Mouse (Mus musculus) testis, postnatal 14 days (tissue): ENCODE data around the gene Cd274.

ENCODE experiments used
- DNase-seq: peaks from one replicate; pipeline ENCODE4 v3.0.0; 2021; ENCODE audit warnings: low spot score

Cd274 gene

DNA sequence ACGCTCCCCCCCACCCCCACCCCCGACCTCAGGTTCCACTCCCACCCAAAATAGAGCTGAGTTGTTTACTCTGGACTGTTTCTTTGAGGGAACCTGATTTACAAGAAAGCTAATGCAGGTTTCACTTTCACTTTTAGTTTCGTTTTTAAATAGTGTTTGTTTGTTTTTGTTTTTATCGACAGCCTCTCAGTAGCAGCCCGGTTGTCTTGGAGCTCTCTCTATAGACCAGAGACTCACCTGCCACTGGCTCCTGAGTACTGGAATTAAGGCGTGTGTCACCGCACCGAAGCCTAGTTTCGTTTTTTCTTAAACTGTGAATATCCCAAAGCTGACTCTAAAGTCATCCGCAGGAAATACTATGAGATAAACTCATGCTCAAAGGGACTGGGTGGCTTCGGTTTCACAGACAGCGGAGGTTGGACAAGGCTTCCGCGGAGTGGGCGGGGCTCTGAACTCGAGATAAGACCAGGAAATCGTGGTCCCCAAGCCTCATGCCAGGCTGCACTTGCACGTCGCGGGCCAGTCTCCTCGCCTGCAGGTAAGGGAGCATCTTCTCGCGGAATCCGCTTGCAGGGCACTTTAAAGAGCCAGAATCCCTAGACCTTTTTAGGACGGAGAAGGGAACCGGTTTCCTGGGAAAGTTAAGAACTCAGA is at the start of gene Cd274, which contains the start of gene Plgrkt:
TSS of gene Cd274 (plus strand) at position 487 of the 654 bp plus-strand sequence.
TSS of gene Plgrkt (minus strand) at position 422 of the 654 bp plus-strand sequence.
- peak; percentile 60 for DNase-seq

DNA sequence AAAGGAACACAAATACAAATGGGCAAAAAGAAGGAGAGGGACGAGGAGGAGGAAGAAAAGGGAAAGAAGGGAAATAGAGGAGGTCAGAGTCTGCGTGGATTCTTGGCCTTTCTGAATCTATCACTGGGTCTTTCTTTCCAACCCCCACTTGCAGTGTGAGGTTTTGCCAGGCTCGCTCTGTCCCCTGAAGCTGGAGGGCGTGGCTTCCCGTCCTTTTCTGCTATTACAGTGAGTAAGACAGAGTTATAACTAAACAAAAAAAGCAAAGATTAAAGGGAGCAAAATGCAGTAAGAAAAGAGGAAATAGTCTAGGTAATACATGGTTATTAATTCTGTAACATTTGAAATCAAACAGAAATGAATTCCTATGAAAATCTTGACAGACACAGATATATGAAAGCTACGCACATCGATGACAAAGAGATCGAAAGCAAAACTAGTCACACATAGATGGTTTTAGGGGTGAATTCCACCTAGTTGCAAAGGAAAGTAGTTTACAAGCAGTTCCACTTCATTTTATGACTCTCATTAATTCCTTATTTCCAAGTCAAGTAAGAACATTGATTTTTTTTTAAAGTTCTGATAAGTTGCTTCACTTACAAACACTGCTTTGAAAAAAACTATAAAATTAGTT is 43.7 kb upstream of the Cd274 start:
- no peak for DNase-seq

DNA sequence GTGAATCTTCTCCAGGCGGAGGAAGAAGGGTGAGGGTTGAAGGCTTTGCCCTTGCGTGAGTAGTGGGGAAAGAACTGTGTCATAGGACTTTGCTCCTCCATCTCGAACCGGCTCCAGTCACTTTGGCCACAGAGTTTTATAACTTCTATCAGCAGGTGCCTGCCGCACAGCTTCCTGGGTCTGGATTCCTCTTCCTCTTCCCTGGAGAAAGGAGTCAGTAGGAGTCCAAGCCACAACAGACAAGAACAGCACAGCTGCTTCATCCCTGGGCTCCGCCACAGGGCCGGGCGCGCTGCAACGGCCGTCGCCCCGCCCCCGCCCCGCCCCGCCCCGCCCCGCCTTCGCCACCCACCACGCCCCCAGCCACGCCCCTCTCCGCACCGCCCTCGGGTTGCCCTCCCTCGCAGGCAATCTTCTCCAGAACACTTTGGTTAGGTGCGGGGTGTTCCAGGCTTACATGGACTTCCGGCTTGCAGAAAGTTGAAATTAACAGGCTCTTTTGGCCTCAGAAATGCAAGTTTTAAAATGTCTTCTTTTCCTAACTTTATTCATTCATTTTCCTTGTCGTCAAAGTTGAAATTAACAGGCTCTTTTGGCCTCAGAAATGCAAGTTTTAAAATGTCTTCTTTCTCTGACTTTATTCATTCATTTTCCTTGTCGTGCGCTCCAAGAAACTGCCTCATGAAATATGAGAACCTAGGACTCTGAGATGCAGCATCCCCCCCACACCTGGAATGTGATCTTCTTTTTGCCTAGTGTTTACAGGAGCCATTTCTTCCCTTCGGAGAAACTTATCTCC is 42.0 kb upstream of the Cd274 start, which contains the start of gene Insl6:
TSS of gene Insl6 (minus strand) at position 304 of the 799 bp plus-strand sequence.
- peak; percentile 76 for DNase-seq

DNA sequence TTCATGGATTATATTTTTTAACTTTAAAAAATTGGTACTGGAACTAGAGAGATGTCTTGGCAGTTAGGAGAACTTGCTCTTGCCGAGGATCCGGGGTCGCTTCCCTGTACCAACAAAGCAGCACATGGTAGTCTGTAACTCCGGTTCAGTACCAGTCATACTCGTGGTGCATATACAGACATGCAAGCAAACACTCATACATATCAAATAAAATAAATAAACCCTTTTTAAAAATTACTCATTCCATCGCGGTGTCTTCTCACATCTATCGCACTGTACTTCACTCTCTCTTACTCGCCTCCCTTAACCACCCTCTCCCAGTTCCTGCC is 41.4 kb upstream of the Cd274 start:
- no peak for DNase-seq

DNA sequence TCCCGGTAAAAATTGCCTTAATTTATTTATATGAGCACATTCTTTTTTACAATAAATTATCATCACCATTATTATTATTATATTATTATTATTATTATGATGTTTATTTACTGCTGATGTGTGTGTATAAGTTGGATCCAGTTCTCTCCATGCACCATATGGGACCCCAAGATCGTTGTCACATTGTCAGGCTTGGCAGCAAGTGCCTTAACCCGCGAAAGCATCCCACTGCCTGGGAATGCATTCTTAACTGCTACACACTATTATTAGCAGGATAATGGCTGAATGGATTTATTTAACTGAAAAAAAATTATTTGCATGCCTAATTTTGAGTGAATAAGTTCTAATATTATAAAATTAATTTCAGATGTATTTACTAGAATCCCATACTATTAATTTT is 40.9 kb upstream of the Cd274 start:
- DNase-seq = no peak

DNA sequence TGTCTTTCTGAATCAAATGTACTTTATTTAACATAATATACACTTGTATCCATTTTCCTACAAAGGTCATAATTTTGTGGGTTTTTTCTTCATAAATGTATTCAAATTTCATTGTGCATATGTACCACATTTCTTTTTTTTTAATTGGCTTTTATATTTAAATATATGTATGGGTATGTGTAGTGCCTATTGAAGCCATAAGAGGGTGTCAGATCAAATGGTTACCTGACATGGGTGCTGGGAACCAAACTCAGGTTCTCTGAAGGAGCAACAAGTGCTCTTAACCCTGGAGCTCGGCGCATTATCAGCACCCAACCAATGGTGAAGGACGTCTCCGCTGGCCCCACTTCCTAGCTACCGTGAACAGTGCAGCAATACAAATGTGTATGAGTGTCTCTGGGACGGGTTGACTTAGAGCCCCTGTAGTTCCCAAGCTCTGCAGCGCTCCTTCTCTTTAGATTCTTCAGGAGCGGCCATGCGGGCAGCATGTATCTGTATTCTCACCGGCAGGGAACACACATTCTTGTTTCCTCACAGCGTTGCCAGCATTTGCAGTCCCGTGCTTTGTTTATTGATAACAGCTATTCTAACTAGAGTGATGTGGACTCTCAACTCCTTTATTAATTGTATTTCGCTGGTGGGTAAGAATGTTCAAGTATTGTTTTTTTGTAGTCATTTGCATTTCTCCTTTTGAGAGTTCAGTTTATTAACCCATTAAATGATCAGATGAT is 40.3 kb upstream of the Cd274 start:
- DNase-seq = no peak

DNA sequence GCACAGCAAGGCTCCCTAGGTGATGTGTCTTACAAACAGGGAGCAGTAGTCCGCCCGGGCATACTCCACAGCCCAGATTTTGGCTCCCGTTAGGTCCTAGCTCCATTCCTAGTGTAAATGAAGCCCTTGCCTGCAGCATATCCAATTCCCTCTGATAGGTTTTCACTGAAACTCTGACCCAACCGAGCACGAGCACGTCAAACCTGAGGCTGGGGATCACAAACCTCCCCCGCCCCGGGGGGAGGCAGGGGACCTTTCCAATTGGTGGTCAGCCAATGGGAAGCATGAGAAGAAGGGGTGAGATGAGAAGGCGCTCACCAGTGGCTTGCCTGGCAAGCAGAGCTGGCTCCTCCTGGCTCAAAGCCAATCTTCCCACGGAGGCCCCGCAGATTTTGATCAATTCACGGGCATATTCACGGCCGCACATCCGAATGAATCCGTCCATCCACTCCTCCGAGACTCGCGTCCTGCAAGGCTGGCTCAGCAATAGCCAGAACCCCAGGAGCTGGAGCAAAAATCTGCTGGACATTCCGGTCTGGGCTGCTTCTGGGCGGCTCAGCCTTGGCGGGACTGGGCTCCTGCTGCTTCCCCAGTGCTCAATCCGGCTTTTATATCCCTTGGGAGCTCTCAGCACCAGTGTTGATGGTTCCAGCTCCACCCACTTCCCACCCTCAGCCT is 33.0 kb upstream of the Cd274 start, which contains the start of gene Rln1:
TSS of gene Rln1 (minus strand) at position 603 of the 678 bp plus-strand sequence.
- no peak for DNase-seq

DNA sequence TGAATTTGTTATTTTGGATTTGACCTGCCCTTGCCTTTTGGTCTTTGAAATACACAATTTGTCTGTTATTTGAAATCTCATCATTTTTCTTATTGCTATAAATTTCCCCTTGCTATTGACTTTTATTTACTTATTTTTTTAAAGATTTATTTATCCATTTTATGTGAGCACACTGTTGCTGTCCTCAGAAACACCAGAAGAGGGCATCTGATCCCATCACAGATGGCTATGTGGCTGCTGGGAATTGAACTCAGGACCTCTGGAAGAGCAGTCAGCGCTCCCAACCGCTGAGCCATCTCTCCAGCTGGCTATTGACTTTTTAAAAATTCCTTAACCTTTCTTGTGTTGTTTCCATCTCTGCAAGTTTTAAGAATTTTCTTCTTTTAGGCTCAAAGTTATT is 30.6 kb upstream of the Cd274 start:
- DNase-seq = no peak

DNA sequence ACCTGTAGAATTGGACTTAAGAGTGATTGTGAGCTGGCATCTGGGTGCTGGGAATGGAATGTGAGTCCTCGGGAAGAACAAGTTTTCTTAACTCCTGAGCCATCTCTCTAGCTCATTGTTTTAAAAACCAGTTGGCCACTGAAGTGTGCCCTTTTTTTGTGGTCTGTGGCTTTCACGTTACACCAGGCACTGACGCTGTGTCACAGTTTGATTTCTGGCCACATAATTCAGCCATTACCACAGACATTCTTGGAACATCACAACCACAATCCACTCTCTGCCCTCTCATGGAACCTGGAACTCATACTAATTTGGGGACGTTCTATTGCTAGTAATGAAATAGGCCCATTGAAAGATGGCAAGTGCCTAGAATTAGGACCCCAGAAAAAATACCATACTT is 26.2 kb upstream of the Cd274 start:
- DNase-seq = no peak

DNA sequence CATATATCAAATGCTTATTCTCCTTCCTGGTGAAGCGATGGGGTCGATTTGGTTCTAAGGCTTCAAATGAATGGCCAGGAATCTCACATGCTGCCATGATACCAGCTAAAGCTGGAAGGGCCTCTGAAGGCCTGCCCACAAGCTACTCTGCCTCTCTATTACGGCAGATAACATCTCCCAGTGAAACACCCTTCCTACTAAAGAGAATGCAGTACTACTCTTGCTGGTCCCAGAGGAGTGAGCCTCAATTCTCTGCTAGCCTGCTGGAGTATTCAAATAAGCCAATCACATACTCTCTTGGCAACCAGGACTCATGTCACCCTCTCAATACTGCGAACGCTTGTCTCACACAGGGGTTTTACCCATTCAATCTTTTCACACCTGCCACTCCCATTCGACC is 25.0 kb upstream of the Cd274 start:
- DNase-seq = no peak

DNA sequence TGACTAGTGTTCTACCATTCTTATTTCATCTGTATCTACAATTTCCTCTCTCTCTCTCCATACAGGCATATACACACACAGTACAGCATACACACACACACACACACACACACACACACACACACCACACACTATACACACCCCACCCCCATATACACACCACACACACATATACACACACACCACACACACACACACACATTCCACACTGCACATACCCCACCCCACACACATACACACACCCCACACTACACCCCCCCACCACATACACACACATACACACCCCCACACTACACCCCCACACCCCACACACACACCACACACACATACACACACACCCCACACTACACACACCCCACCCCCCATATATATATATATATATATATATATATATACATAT is 22.4 kb upstream of the Cd274 start:
- DNase-seq = no peak

DNA sequence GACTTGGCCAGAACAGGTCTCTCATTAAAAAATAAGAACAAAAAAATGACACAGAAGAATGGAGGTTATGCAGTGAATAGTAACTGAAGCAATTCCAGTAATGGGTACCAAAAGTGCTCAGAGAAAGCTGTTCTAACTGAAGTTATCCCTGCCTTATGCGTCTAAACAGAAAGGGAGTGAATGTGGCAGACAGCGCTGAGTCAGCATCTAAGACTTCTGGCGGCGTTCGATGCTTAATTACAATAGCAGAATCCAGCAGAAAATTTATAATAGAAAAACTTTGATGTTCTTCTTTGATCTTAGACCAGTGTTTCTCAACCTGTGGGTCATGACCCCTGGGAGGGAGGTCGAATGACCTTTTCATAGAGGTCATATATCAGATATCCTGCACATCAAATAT is 21.6 kb upstream of the Cd274 start:
- DNase-seq = no peak

DNA sequence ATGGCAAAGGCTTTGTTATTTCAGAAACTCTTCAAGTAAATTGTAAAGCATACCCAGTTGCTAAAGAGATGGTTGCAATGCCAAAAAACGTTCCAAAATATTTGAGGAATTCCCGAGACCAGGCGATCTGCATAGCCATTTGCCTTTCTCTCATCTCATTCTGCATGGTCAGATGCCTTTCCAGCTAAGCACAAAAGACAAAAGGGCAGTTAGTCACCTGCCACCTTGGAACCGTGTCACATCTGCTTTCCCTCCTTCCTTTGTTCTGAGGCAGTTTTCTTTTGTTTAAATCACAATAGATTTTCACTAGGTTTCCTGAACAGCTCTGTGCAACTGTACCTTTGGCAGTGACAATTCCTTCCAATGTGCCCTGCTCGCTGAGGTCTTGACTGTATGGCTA is 16.3 kb upstream of the Cd274 start:
- no peak for DNase-seq

DNA sequence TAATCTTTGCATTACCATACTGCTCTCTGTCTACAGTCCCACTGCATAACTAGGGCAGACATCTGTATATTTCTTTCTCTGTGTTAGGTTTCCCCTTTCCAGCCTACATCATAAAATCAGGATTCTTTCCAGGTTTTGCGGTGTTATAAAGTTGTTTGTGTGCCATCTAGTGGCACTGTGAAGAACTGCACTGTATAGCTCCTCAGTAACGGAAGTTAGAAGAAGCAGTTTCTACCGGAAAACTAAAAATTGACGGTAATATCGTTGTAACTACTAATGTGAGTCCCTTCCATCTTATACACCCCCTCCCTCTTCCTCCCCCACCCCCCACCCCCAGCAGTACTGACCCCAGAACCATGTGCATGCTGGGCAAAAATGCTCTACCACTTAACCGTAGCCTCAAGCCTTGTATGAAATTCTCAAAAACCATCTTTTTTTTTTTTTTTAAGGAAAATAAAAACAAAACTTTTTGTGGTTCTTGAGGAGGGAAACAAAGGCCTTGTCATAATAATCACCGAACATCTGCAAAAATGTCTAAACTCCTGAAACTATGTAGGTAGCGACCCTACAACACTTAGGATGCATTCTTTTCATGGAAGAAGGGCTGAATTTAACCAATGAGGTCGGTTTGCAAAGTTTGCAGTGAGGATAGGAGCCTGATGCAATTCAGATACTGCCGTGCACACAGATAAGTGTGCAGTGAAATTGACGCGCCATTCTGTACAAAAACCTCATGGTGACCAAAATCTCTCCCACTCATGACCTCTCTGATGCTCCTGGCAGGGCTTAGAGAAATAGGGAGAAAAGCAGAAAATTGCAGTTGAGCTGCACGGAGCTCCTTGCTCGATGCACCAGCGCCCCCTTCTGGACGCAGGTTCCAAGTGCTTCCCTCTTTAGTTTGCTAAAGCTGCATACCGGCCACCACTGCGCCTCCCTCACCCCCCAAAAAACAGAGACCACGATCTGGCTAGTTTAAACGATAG is 12.1 kb upstream of the Cd274 start:
- peak; percentile 76 for DNase-seq

DNA sequence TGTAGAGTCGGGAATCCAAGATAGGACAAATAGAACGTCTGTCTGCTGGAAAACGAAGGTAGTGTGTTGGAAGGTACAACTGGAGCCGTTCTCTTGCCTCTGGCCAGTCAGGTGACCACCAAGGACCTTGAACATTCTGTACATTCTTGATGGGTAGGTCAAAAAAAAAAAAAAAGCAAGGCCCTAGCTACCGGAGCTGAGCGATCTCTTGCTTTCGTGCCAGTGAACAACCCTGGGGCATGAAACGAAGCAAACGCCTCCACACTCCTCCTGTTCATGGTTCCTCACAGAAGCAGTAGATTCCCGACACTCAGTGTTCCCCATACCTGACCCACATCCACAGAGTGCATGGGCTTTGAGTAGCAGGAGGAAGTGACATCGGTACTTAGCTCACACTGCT is 11.0 kb upstream of the Cd274 start:
- no peak for DNase-seq

DNA sequence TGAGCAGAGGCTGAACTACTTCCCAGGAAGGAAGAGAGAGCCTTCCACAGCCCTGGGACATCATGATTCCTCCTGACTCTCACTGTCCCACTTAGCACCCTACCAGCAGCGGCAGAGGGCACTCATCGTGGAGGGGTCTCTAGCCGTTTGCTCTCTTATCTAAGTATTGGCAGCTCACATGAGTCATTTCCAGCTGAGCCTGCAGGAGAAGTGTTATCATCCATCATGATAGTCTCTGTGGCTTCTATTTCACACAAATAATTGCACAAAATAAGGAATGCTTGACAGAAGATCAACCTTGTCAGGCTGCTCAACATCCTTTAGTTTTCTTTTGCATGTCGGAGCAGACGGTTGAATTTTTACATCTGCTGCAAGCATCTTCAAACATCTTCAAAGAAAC is 7.0 kb upstream of the Cd274 start:
- DNase-seq = no peak

DNA sequence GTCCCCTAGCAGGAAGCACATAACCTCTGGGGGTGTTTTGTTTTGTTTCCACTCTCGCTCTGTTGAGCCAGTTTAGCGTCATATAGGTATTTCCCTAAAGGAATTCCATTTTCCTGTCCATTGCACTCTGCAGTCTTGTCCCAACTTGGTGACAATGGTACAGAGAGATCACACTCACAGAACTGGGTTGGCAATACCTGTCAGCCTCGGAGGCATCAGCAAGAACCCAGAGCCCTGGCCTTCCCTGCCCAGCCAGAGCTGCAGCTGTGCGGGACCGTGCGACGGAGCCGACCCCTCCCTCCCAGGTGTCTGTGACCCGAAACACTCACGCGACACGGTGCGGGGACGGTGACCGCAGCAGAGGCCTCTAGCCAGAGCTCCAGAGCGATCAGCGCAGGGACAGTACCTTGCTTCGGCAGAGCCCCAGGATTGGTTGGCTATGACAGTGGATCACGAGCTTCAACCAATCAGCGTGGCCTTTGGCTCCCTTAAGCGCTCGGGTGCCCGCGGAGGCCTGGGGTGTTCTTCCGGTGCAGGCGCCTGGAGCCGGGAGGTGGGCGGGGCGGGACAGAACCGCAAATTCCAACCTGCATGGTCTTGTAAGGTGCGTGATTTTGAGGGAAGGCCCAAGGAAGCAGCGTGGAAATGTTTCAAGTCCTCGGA is 5.7 kb upstream of the Cd274 start:
- DNase-seq = peak; percentile 89

DNA sequence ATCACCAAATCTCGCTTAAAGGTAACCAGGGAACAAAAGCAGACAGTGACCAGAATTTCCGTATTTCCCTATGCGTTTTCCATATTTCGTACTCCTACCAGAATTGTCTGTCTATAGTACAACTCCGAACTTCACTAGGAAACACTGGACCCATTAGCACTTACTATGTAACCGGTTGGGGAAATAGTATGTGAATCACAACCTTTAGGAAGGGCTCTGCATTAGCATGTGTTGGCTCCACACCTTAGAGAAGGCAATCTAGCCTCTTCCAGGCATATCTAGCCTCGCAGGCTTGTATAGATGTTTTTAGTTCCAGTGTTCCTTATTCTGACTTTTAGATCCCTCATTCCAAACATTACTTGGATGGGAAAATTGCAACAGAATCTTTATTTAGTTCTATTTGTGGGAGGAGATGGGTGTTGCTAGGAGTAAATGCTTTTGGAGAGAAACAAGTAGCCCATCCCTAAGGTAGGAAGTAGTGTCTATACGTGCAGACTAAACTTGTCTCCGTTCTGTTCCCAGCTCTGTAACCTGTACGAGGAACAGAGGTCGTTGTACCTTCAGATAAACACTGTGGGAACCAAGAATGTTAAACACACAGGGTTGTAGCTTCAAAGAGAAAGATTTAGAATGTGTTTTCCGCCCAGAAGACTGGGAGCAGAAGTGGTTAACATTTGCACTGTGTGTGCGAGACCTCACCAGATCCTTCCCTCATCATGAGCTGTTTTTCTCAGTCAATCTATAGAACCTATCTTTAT is 4.9 kb upstream of the Cd274 start:
- no peak for DNase-seq

DNA sequence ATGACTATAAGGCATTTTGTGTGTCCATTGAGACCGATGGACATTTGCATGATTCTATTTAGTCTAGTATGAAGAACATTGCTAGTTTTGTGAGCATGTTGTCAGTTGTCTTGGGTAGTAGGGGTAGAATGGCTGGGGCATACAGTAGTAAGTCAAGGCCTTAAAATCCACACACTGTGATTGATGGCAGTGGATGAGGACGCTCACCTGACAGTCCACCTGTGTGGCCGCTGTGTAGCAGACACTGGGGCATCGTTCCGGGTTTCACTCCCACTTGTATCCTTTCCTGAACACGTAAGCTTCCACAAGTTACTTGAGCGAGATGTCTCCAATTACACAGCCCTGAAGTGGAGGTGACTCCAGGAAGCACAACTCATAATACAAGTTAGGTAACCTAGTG is 3.7 kb upstream of the Cd274 start:
- DNase-seq = no peak
